Mouse (Mus musculus): ENCODE data around the gene Gdpd5. TPM values are rescaled to one million over a fixed set of nuclear protein-coding genes. Genes with fewer than 3 reads are reported as not detected.
"Not testable (repeated sequence)": the region's sequence is repeated elsewhere in the genome, so short reads cannot be mapped to it uniquely, and the experiment has no call there.

Gene Gdpd5
- total RNA-seq, 4 experiments from 2014 or later = 17.4 to 32.6 (median 21.4) TPM

DNA sequence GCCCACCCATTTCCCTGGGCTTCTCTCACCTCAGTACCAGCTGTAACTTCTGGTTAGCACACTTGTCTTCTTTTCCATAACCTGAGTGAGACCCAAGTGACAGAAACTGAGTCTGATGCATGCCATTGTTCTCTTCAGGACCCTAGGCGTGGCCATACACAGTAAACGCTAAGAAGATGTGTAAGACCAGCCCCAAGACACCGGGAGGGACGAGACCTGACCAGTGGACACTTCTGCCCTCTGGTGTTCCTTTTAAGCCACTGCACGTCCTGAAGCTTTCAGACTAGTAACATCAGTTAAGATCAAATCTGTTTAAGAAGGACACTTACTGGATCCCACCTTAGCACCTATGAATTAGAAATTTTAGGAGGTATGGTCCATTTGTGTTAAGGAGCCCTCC lies 16.1 kb upstream of the Gdpd5 start:
- DNase-seq (ENCODE audit: low spot score in 2 of 2) = peak in 1 of 2 experiments; percentile 73

DNA sequence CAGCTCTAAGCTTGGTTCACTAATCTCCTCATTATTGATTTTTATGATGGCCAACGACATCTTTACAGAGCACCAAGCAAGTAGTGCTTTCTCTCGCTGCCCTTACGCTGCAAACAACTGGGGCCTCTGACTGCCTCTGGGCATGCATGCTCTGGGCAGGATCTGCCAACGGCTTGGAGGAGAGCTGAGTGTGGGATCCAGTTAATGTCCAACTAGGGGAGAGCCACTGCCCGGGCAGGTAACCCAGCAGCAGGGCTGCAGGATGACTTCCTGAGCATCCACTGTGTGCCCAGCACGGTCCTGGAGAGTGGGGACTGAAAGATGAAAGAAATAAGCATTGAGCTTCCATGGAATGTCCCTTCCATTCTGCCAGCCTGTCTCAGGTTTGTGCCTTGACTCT lies 14.5 kb upstream of the Gdpd5 start:
- no peak for DNase-seq (ENCODE audit: low spot score in 2 of 2)

DNA sequence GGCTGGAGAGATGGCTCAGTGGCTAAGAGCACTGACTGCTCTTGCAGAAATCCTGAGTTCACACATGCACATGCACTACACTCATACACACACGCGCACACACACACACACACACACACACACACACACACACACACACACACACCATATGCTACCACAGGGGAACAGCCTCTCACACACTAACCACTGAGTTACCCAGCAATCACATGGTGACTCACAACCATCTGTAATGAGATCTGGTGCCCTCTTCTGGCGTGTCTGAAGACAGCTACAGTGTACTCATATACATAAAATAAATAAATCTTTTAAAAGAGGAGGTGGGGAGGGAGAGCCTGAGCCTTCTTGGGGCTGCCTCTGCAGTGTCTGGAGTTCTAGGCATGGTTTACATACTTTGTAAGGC lies 6.9 kb upstream of the Gdpd5 start:
- not testable (repeated sequence) for DNase-seq (ENCODE audit: low spot score in 2 of 2)

DNA sequence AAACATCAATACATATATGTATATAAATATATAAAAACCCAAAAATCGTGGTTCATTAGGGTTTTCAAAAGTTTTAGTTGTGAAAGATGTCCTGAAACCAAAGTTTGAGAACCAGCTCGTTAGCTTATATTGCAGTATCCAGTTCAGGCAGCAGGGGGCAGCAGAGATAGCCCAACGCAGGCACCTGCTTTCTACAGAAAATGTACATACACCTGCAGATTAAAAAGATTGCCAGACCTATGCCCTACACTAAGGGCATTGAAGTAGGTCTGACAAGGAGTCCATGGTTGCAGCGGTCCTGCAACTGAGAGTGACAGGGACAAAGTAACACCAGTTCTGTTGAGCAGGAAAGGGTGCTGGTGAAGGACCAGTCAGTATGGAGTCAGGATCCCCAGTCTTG lies 5.8 kb upstream of the Gdpd5 start:
- peak in 1 of 2 experiments; percentile 84 for DNase-seq (ENCODE audit: low spot score in 2 of 2)

DNA sequence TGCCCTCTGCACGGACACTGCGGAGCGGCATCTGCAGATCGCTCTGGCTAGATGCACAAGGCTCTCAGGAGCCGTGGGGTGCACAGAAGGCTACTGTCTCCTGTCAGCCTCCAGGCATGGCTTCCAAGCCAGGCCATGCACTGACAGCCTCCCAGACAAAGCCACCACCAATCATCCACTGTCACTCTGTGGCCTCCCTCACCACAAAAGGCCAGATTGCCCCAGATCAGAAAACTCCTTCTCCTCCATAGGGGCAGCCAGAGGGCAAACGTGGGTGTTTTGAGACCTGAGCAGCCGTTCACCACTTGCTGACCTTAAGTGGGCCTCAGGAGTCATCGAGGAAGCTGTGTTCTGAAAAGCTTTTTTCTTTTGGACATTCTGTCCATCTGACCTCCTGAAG lies 2.3 kb upstream of the Gdpd5 start:
- DNase-seq (ENCODE audit: low spot score in 2 of 2) = no peak

DNA sequence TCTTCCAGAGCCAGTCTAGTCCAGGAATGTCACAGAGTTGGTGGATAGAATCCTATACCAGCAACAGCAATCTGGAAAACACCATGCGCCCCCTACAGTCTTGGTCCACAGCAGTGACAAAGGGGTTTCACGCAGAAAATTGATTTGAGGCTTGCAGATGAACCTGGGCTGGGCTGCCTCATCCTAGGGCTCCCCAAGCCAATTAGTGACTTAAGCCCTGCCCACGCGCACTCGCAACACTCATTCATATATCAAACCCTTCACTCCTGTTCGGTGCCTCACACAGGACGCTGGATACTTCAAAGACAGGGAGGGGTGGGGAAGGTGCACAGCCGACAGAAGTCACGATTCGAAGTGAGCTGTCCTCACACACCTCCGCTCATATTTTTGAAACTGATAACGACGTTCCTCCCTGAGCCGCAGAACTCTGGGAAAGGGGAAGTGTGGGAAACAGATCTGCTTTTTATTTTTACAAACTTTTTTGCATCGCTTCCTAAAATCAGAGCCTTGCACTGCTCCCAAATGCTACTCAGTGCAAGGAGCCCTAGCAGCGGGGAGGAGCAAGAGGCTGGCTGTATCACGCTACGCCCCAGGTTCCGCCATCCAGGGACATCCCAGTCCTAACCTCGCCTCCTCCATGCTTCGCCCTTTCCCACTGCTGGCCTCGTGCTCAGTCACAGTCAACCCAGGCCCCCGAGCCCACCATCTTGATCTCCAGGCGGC lies 562 bp upstream of the Gdpd5 start:
- peak in 1 of 2 experiments; percentile 28 for DNase-seq (ENCODE audit: low spot score in 2 of 2)

DNA sequence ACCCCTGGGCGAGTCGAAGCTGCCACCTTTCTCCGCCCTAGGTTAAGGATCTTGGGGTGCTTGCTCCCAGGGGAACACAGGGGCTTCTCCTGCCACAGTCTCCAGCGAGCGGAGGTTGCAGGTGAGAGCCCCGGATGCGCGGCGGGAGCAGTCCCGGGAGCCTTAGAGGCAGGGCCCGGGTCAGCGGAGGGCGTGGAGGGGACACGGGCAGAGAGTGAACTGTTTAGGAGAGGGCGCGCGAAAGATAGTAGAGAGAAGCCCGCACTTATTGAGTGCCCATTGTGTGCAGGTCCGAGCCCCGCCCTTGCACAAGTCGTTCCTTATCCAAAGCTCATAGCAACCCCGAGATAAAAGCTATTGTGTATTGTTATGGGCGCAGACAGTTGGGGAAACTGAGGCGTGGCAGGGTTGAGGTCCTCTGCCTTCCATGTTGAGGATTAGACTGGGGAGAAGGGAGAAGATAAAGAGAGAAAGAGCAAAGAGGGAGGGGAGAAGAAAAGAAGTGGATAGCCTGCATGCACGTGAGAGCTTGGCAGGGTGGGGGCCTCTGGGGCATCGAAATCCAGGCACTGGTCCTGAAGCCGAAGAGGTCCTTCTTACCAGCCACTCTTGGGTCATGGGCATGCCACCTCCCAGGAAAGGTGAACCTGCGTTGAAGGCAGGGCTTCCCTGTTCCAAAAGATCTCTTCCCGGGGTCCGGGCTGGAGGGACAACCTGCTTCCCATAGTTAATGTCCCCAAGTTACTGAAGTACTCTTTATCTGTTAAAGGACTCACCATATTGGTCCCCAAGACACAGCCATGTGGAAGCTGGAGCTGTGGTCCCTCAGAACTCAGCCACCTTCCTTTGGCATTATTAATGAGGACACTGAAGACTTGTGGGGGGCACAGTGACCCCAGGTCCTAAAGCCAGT lies 1.1 kb downstream of the Gdpd5 start:
- DNase-seq (ENCODE audit: low spot score in 2 of 2) = no peak

DNA sequence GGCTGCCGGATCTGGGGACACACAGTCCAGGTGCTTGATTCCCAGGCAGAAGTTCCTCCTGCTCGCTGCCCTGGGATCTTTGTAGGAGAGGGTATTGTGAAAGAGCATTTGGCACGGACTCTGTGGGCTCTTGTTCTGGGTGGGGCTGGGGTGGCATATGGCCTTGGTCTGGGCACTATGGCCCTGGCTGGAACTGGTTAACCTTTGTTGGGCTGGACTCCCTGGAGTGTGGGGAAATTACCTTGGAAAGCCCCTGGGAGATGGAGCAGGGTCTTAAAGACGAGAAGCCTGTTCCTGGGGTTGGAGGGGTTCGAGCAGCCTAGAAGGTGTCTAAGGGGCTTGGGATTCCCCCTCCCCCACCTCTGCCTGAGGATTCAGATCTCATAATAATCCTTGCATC lies 2.0 kb downstream of the Gdpd5 start:
- no peak for DNase-seq (ENCODE audit: low spot score in 2 of 2)

DNA sequence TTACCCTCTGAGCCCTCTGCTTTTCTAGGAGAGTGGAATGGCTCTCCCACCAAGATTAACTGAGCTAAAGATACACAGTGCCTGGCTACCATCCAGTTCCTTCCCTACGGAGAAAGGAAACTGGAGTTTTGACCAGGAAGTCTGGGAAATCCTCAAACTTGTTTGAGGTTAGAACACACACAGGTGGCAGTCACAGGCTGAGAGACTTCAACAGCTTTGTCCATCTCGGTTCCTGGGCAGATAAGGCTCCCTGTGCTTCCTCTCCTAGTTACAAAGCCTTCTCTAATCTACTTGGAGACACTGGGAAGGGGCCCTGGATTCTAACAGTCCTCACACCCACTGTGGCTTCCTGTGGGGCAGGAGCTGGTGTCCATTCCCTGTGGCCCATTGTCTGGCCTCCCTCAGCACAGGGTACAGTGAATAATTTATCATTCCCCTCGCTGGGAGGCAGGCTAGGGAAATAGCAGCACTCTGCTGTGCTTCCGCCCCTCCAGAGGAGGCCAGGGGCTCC lies 2.9 kb downstream of the Gdpd5 start:
- no peak for DNase-seq (ENCODE audit: low spot score in 2 of 2)

DNA sequence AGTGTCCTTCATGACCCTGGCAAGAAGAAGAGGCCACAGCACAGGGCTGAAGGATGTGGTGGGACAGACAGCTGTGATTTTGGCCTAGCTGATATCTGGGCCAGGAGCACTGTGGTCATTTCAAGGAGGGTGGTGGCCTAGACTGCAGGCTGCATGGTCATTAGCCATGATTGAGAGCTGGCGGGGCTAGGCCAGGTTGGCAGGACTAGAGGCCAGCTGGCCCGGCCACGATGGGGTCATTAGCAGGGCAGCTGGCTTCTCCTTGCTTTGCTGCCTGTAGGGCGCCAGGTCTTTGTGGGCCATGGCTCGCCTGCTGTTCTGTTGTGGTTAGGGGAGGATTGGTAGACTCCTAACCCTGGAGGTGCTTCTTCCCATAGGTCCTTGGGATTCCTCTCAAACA lies 4.8 kb downstream of the Gdpd5 start:
- no peak for DNase-seq (ENCODE audit: low spot score in 2 of 2)

DNA sequence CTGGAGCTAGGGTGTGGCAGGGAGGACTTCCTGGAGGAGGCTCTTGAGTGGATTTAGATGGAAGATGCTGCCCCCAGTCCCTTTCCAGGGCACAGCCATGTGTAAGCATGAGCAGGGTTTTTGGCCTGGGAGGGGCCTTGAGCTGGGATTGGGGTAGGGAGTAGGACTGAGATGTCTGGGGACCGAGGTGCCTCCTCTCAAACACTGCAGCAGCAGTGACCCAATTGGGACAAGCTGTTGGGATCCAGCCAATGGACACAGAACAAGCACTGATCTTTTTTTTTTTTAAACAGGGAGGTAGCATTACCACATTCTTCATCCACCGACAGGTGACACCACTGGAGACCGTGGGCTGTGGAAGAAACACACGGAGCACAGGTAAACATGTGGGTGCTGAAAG lies 5.6 kb downstream of the Gdpd5 start:
- no peak for DNase-seq (ENCODE audit: low spot score in 2 of 2)

DNA sequence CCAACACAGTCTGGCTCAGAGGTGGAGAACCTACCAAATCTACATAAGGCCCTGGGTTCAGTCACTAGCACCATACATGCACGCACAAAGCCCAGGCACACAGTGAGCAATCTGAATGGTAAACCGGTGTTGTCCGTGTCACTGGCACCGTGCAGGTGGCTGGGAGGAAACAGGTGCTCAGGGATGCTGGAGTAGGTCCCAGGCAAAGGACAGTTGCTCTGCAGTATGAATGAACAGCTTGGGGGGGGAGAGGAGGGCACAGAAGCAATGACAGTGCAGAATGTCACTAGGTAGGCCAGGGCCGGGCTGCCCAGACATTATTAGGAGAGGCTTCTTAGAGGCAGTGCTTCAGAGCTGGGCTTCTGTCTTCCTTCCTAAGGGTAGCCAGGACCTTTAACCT lies 6.1 kb downstream of the Gdpd5 start:
- DNase-seq (ENCODE audit: low spot score in 2 of 2) = no peak

DNA sequence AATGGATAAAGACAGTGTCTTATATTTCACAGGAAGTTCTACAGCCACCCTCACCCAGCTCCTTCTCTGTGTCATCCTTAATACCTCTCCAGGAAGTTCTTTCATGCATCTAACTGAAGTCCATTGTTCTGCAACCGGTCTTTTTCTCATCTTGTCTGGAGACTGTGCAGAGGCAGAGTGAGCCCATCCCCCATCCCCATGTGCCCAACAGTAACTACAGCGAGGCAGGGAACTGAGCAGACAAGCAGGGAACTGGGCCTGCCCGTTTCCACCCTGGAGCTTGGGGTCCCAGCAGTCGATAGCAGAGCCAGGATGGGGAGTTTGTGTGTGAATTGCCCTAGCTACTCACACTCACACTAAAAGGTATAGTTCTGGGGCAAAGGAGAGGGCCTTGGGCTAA lies 9.3 kb downstream of the Gdpd5 start:
- DNase-seq (ENCODE audit: low spot score in 2 of 2) = no peak

DNA sequence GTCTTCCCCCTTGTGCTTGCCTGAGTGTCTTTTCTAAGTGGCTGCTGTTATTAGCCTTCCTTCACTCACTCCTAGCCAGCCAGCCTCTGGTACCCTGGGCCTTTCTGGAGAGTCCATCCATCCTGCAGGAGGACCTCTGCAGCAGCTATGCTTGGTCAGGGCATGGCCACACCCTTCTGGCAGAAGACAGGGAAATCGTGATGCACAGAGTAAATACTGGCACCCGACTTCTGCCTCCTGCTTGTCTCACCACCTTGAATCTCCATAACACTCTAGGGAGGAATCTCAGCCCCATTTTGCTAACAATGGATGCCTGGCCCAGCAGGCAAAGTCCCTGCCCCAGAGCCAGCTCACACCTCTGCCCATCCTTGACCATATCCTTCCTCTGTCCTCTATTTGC lies 11.5 kb downstream of the Gdpd5 start:
- no peak for DNase-seq (ENCODE audit: low spot score in 2 of 2)

DNA sequence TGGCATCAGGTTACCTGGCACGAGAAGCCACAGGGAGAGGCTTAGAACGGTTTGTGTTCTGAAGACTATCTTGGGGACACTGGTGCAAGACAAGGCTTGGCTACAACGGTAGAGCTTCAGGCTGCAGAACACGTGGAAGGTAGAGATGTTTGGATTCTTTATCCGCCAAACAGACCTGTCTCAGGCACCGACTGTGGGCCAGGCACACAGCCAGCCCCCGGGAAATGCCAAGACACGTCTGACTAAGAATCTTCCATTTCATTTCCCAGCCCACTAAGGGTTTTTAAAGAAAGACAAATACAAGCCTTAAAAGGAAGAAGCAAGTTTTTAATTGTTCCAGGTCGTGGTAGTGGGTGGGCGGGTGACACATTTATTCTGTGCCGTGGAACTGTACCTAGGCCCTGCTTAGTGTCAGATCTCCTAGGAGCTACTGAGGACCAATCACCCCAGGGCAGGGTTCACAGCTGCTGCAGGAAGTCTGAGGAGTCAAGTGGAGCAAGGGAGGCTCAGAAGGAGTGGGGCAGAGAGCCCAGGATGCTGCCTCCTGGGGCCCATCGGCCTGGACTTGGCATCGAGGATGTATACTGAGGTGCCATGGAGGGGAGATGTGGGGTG lies 12.6 kb downstream of the Gdpd5 start:
- DNase-seq (ENCODE audit: low spot score in 2 of 2) = peak in 1 of 2 experiments; percentile 50

DNA sequence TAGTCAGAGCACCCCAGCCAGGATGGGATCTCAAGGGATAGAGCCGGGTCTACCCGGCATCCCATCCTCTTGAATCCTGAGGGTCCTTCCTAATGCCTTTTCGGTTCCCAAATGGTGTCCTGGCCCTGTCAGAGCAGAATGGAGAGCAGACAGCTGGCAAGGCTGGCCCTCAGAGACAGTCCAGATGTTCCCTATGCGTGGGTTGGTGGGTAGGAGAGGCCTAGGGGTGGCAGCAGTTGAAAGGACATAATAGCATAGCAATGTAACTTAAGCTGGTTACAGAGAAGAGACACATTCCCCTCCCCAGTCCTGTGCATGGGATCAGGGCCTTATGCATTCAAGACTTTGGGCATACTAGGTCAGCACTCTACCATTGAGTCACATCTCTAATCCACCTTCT lies 14.2 kb downstream of the Gdpd5 start:
- no peak for DNase-seq (ENCODE audit: low spot score in 2 of 2)

DNA sequence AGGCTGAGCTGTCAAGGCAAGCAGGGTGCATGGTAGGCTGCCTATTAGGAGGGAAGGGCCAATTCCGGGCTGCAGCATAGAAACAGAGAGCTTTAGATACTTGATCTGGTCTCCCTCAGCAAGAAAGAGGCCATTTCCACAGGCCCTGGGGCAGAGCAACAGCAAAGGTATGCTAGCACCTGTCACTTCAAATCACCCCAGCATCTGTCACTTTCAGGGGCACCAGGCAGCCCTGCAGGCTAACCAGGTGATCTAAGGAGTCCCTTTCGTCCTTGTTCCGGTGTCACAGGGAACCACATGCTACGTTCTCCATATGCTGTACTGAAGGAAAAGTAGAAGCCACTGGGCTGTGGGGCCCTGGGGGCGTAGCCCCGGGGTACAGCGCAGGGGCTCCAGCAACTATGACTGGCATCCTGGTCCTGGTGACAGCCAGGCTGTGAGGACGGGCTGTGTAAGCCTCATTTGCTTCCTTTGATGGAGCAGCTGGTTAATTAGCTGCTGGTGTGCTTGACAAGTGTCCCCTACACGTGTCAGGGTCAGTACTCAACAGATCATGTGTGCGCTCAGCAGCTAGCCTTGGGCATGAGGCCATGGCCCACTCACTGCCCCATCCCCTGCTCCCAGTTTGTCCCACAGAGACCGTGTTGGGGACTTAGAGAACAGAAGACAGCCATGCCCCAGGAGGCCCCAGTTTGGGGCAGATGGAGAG lies 14.8 kb downstream of the Gdpd5 start:
- no peak for DNase-seq (ENCODE audit: low spot score in 2 of 2)

DNA sequence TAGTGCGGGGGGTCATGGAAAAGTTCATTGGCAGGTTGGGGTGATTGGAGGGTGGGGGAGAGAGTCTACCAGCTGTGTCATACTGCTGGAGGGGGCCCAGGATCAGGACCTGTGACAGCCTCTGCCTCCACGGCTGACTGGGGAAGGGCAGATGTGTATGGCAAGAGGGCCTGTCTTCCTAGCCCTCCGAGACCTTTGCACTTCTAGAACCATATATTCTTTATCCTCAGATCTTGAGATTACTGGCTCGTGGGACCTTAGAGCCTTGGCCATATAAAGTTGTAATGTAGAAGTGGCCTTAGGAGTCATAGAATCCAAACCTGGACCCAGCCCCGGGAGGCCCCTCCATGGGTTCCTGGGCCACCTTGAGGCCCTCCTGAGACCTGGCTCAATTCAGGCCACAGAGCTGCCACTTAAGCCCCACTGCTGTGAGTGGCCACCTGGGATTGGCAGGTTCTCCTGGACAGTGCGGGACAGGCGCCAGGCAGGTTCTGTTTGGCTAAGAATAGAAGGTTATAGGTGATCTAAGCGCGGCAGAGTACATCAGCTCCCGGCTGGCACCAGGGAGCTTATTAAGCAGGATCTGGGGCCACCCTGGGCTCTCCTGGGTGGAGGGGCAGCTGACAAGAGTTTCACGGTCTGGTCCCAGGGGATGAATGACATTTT lies 15.9 kb downstream of the Gdpd5 start:
- no peak for DNase-seq (ENCODE audit: low spot score in 2 of 2)

DNA sequence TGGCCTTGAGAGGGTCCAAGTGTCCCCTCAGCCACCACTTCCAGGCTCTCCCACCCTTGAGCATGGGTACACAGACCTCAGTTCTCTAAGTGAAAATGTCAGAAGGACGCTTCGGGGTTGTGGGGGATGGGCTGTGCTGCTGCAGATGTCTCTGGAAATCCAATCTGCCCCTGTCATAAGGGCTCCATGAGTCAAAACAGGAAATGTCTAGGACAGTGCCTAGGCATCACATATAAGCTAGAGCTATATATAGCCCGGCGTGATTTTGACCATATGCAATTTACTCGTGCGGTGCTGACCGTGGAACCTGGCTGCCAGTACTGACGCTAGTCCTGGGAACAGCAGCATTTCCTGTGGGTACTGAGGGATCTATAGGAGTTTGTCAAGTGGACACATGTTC lies 20.2 kb downstream of the Gdpd5 start:
- no peak for DNase-seq (ENCODE audit: low spot score in 2 of 2)

DNA sequence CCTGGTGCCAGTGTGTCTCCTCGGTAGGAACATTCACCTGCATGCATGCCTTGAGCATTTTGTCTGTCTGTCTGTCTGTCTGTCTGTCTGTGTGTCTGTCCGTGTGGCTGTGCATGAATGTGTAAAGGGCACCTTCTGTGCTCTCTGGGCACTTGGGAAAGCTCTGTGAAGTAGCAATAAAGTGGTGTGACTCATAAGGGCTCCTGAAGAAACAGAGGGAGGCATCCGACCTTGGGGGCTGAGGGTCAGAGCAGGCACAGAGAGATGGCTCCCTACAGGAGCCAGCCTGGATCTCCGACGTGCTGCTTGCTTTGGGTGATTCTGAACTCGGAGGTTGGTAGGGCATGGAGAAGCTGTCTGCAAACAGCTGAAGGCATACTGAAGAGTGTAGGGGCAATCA lies 21.3 kb downstream of the Gdpd5 start:
- DNase-seq (ENCODE audit: low spot score in 2 of 2) = no peak

DNA sequence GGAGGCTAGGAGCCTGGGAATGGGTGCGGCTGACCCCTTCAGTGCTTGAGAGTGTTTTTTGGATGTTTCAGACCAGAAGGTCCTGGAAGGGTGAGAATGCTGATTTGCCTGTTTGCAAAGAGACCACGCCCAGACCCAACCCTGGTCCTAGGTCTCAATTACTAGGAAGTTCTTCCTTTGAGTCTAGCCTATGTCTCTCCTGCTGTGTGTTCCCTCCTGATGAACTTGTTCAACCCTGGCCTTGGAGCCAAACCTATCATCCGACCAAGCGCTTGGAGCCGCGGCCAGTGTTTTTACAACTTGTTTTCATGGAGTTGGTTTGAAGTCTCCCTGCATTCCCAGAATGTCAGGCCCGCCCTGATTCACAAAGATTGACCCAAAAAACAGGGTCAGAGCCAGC lies 22.0 kb downstream of the Gdpd5 start:
- DNase-seq (ENCODE audit: low spot score in 2 of 2) = no peak
